Mouse (Mus musculus): ENCODE data around the gene Upb1. TPM values are rescaled to one million over a fixed set of nuclear protein-coding genes. Genes with fewer than 3 reads are reported as not detected.
"Not testable (repeated sequence)": the region's sequence is repeated elsewhere in the genome, so short reads cannot be mapped to it uniquely, and the experiment has no call there.

Upb1 gene
- total RNA-seq, 1 experiment from 2014 or later = 0.10 TPM

DNA sequence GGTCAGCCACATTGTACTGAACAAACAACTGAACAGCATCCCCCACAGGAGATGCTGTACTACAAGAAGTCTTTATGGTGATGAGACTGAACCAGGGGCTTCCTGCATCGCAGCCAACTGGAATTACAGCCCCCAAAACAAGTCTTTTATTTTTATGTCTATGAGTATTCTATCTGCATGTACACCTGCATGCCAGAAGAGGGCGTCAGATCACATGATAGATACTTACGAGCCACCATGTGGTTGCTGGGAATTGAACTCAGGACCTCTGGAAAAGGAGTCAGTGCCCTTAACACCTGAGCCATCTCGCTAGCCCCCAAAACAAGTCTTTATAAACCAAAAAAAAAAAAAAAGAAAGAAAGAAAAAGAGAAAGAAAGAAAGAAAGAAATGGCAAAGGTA lies 42.1 kb downstream of the Upb1 start:
- no peak for ATAC-seq (replicated peaks in 1 of 2; ENCODE audit: insufficient read depth in 1 of 2, low FRiP score in 2 of 2, low TSS enrichment in 1 of 2, low read depth in 1 of 2, poor library complexity in 2 of 2, severe bottlenecking in 2 of 2)

DNA sequence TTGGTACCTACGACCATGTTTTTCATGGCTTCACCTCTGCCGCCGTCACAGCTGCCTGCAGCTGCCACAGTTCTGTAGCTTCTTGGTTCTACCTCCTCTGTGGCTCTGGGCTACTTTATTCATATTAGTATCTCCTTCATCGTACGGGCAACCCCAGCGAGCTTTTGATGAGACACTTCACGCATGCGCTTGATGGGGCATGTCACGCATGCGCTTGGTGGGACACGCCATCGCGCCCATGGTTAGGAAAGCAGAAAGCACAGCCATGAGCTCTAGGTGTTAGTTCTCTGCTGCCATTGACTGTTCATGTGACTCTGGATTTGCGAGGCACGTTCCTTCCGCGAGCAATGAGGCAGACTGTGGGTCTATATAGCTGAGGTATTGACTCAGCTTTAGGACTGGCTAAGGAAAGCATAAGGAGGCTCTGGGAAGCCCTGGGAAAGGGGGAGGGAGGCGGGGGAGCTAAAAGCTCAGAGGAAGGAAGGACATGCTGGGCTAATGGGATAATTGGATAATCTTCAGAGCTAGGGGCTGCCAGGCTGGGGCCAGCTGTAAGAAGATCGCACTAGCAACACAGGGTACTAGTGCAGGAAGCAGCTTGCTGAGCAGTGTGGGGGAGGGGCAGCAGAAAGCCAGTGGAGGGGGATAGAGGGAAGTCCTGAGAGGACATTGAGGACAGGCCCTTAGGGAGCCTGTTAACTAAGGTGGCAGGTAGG lies 43.4 kb downstream of the Upb1 start:
- no peak for ATAC-seq (replicated peaks in 1 of 2; ENCODE audit: insufficient read depth in 1 of 2, low FRiP score in 2 of 2, low TSS enrichment in 1 of 2, low read depth in 1 of 2, poor library complexity in 2 of 2, severe bottlenecking in 2 of 2)

DNA sequence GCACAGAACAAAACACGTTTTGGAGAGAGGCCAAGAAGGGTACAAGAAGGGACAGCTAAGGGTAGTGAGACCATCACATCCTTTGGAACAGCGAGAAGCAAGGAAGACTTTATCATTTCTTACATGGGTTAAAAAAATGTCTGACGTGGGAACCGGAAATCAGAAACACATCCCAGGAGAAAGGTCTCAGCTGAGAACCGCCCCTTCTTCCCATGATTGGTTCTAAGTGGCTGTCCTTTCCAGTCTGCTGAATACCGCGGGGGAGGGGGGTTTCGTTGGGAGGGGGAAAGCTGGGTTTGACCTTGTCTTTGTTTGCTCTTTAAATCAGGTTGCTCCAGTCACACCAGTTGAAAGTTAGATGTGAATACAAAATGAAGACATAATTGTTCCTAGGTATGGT lies 44.1 kb downstream of the Upb1 start:
- ATAC-seq (replicated peaks in 1 of 2; ENCODE audit: insufficient read depth in 1 of 2, low FRiP score in 2 of 2, low TSS enrichment in 1 of 2, low read depth in 1 of 2, poor library complexity in 2 of 2, severe bottlenecking in 2 of 2) = no peak

DNA sequence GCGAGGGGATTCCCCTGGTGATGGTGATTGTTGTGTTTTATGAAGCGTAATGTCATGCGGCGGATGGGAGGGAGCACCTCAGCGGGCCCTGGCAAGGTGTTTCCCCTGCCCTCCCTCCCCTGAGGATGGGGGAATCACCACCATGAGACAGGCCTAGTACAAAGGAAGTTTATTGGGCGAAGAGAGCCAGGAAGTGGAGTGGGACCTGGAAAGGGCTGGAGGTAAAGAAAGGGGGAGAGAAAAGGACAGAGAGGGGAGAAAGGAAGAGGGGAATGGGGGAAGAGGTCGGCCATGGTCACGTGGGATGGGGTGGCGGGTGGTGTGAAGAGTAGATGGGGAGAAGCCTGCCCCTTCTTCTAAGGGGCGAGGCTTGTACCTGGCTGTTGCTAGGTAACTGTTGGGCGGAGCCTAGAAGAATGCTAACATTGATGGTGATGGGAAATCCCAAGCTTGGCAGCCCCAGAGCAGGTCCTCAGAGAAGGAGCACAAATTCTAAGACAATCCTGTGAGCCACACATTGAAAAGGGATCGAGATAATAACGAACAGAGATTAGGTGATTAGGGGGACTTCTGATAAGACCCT lies 45.7 kb downstream of the Upb1 start:
- peak in 1 of 2 experiments; percentile 46; a peak in 1 of 4 replicates for ATAC-seq (replicated peaks in 1 of 2; ENCODE audit: insufficient read depth in 1 of 2, low FRiP score in 2 of 2, low TSS enrichment in 1 of 2, low read depth in 1 of 2, poor library complexity in 2 of 2, severe bottlenecking in 2 of 2)

DNA sequence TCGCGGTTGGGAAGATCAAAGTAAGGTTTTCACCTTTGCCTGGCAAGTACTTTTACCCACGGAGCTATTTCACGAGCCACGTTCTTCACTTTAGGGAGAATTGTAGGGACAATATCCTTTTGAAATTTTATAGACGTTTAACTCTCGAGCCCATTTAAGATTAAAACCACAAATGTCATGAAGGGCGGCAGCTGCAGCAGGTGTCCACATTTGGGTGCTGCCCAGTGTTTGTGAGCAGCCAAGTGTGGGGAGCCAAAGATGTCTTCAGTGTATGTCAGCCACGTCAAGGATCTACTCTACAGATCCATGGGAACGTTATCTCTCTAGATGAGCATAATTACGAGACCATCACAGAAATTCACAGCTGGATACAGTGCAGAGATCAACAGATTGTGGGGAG lies 46.6 kb downstream of the Upb1 start:
- ATAC-seq (replicated peaks in 1 of 2; ENCODE audit: insufficient read depth in 1 of 2, low FRiP score in 2 of 2, low TSS enrichment in 1 of 2, low read depth in 1 of 2, poor library complexity in 2 of 2, severe bottlenecking in 2 of 2) = no peak

DNA sequence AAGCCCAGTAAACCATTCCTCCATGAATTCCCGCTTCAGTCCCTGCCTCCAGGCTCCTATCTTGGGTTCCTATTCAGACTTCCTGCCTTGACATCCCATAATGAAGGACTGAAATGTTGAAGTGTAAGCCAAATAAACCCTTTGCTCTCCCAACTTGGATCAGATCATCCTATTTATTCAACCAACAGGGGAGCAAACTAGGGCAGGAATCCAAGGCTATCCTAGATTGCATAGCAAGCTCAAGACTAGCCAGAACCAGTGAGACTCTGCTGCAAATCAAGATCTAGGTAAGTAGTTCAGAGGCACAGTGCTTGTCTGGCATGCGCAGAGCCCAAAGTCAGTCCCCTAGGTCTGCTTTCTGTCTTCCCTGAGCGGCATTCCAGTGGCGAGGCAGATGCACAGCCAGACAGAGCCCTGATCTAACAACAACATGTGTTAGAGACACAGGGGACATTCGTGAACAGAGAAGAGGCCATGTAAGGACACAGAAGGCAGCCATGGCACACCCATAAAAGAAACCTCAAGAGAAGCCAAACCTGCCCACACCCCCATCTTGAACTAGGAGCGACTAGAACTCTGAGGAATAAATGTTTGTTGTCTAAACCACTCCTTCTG lies 48.0 kb downstream of the Upb1 start:
- ATAC-seq (replicated peaks in 1 of 2; ENCODE audit: insufficient read depth in 1 of 2, low FRiP score in 2 of 2, low TSS enrichment in 1 of 2, low read depth in 1 of 2, poor library complexity in 2 of 2, severe bottlenecking in 2 of 2) = no peak

DNA sequence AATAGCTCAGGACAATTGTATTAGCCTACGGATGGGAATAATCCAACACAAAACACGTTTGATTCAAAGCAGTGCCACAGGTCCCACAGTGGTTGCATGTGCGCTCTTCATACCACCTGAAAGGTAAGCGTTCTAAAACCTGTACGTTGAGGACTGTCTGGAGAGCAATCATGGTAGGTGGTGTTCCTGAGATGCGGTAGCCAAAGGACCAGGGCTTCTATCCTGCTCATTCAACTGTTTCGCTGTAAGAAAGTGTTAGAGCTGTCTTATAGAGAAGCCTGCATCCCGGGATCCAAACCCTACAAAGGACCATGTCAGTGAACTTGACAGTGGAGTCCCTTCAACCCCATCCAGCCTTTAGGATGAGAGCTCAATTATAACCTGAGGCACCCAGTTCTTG lies 49.4 kb downstream of the Upb1 start:
- no peak for ATAC-seq (replicated peaks in 1 of 2; ENCODE audit: insufficient read depth in 1 of 2, low FRiP score in 2 of 2, low TSS enrichment in 1 of 2, low read depth in 1 of 2, poor library complexity in 2 of 2, severe bottlenecking in 2 of 2)

DNA sequence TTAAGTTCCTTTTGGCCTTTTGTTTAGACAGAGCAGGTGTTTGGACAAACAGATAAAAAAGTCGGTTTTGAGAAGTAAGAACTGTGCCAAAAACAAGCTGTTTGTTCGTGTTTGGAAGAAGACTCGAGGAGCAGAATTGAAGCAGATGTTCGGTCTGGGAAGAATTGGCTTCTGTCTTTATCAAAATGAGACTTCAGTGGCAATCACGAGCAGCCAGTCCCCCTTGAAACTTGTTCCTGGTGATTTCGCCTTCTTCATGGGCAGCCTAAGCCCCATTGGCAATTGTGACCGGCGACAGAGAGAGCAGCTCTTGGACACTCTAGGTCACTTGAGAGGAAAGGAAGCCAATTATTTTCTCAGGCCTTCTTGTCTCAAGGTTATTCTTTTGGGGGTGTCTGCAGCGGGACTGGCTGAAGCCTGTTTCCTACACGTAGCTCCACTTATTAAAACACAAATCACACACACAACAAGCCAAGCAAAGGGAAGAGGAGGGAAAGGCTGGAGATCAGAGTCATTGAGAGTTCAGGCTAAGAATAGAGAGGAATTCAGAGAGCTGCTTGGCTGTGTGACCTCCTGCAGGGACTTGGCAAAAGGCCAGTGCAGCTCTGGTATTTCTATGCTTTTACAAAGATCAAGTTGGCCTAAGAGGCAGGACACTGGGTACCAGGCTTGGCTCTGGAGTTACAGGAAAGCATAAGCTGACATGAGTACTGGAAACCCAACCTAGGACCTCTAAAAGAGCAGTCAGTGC lies 50.3 kb downstream of the Upb1 start:
- ATAC-seq (replicated peaks in 1 of 2; ENCODE audit: insufficient read depth in 1 of 2, low FRiP score in 2 of 2, low TSS enrichment in 1 of 2, low read depth in 1 of 2, poor library complexity in 2 of 2, severe bottlenecking in 2 of 2) = no peak

DNA sequence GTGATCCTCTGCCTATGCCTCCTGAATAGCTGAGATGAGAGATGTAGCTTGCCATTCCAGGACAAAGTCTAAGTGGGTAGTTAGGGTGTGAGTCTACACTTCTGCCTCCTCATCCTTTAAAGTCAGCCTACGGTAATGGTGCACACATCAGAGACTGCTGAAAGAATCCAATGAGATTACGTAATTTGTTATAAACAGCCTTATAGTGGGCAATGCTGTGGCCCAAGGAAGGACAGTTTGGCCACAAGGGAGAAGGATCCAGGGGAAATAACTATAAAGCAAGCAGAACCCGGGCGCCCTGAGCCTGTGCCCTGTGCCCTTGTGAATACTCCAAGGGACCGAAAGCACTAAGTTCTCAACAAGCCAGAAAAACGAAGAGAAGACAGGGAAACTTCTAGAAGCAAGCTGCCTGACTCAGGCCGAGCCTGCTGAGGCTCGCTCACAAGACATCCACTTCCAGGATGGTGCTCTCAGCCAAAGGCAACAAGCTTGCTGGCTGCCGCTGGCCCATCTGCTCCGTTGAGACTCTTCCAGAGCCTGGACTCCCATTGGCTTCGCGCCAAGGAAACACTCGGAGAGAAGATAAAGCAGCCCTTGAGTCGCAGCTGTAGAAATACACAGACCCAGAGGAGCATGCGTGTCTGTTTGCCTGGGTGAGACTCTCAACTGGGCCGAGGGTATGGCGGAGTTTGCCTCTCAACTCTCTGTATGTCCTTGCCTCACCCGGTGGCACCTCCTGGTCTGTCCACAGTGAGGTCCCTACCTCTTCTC lies 55.3 kb downstream of the Upb1 start:
- not testable (repeated sequence) for ATAC-seq (replicated peaks in 1 of 2; ENCODE audit: insufficient read depth in 1 of 2, low FRiP score in 2 of 2, low TSS enrichment in 1 of 2, low read depth in 1 of 2, poor library complexity in 2 of 2, severe bottlenecking in 2 of 2)

DNA sequence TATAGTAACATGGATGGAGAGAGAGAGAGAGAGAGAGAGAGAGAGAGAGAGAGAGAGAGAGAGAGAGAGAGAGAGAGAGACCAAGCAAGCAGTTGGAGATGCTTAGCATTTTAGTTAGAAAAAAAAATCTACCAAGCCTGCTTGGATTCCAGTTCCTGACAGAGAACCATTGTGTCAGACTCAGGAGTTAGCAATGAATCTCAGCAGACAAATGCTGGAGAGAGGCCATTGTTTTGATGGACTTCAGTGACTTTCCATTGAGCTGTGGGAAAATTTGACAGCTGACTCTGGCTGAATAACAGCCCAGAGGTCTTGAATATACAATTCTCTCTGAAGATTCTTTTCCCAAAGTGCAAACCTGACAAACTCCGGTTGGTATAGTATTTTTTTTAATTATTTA lies 56.9 kb downstream of the Upb1 start:
- no peak for ATAC-seq (replicated peaks in 1 of 2; ENCODE audit: insufficient read depth in 1 of 2, low FRiP score in 2 of 2, low TSS enrichment in 1 of 2, low read depth in 1 of 2, poor library complexity in 2 of 2, severe bottlenecking in 2 of 2)

DNA sequence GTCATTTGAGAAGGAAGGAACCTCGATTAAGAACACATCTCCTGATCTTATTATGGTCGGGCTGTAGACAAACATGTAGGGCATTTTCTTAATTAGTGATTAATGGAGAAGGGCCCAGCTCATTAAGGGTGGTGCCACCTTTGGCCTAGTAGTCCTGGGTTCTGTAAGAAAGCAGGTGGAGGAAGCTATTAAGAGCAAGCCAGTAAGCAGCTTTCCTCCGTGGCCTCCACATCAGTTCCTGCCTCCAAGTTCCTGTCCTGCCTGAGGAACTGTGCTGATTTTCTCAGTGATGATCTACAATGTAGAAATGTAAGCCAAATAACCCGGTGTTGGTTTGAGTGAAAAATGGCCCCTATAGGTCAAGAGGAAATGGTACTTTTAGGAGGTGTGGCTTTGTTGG lies 57.4 kb downstream of the Upb1 start:
- no peak for ATAC-seq (replicated peaks in 1 of 2; ENCODE audit: insufficient read depth in 1 of 2, low FRiP score in 2 of 2, low TSS enrichment in 1 of 2, low read depth in 1 of 2, poor library complexity in 2 of 2, severe bottlenecking in 2 of 2)

DNA sequence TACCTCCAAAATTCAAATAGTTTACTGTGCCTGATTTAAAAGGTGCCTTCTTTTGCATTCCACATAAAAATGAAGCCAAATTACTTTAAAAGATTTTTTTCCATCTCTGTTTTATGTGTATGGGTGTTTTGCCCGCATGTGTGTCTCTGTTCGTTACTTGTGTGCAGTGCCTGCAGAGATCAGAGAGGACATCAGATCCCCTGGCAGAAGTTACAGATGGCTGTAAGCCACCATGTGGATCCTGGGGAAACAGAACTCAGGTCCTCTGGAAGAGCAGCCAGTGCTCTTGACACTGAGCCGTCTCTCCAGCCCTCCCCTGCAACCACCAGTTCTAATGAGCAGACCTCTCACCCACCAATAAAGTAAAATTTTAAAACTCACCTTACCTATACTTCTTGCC lies 61.8 kb downstream of the Upb1 start:
- no peak for ATAC-seq (replicated peaks in 1 of 2; ENCODE audit: insufficient read depth in 1 of 2, low FRiP score in 2 of 2, low TSS enrichment in 1 of 2, low read depth in 1 of 2, poor library complexity in 2 of 2, severe bottlenecking in 2 of 2)

DNA sequence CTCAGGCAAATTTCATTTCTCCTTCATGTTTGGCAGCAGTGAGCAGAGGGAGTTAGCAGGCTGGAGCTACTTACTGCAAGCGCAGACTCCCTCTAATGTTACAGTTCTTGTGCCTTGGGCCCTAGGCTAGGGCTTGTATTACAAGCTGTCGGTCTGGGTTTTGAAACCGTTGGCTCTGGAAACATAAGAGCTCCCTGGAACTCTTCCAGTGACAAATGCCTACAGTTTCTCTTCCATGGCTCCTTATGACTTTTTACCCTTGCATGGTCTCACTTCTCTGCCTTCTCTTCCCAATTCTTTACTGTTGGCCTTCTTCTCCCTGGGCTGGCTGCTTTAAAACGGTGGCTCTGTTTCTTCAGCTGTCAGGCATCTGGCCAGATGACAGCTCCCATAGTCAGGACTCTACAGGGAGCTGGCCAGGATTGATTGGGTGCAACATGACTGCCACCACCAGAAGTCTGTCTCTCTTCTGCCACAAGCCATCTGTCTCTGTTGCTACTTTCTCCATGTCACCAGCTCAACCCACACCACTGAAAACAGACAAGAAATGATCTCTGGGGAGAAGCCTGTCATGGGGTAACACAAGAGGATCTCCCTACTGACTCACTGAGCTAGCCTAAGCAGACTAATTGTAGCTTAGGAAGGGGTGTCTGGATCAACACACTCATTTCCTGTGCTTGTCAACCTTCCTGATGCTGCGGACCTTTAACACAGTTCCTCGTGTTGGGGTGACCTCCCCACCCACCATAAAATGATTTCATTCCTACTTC lies 65.1 kb downstream of the Upb1 start:
- ATAC-seq (replicated peaks in 1 of 2; ENCODE audit: insufficient read depth in 1 of 2, low FRiP score in 2 of 2, low TSS enrichment in 1 of 2, low read depth in 1 of 2, poor library complexity in 2 of 2, severe bottlenecking in 2 of 2) = no peak

DNA sequence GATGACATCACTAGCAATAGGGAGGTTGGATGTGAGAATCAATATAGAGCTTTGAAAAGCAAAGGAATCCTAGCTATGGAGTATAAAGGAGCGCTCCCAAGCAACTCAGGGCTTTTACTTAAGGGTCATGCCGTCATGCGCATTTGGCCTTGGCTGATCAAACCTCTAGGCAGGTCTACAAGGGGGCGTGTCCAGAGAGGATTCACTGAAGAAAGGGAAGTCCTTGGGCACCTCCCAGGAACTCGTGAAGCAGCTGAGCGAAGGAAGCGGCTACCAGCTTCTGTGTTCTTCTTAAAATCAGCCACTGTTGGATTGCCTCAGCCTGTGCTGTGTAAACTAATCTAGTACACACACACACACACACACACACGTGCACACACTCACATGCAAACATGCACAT lies 72.5 kb downstream of the Upb1 start:
- ATAC-seq (replicated peaks in 1 of 2; ENCODE audit: insufficient read depth in 1 of 2, low FRiP score in 2 of 2, low TSS enrichment in 1 of 2, low read depth in 1 of 2, poor library complexity in 2 of 2, severe bottlenecking in 2 of 2) = peak; percentile 97

DNA sequence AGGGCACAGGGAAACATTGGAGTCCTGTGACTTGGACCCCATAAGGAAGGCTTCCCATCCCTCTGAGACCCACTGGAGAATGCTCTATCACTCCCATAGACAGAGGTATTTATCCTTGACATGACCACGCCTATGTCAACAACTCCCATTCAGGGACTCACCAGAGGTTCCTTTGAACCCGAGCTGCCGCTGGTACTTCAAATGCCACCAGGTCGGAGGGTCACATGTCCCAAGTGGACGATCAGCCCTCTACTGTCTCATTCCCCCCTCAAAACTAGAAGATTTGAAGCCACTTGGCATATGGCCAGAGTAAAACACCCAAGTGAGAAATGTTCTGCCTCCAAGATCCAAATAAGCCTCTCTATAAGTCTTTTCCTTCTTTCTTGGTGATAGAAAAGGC lies 73.7 kb downstream of the Upb1 start:
- ATAC-seq (replicated peaks in 1 of 2; ENCODE audit: insufficient read depth in 1 of 2, low FRiP score in 2 of 2, low TSS enrichment in 1 of 2, low read depth in 1 of 2, poor library complexity in 2 of 2, severe bottlenecking in 2 of 2) = no peak

DNA sequence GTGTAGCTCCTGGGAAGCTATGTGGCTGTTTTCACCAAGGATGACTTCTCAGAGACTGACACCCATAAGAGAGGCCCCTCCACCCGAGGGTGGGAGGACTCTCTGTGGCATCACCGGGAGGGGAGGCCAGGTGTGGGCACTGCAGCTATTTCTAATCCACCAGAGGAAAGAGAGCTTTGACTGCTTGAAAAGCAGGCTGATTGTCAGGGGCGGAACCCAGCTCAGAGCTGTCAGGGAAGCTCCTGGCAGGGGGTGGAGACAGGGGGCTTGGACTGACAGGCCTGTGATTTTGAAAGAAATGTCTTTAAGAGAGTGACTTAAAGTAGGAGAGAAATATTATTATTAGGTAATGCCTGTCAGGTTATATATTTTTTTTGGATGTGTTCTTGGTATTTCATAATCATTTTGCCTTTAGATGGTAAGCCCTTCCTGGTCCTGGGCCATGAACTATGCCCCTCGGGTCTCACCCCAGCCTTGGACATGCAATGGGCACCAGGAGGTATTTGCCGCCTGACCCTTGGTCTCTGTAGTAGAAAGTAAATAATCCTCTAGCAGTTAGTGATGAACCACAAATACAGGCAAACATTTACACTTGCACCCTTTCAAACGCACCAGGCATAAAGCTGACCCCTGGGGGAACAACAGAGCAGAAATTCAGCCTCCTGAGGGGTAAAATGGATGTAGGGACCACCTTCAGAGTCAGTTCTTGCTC lies 74.4 kb downstream of the Upb1 start:
- not testable (repeated sequence) for ATAC-seq (replicated peaks in 1 of 2; ENCODE audit: insufficient read depth in 1 of 2, low FRiP score in 2 of 2, low TSS enrichment in 1 of 2, low read depth in 1 of 2, poor library complexity in 2 of 2, severe bottlenecking in 2 of 2)
